Mouse (Mus musculus) liver, adult (tissue): Measurements from ENCODE around the gene Cxadr.

Experiments used
- GATA4 ChIP-seq: IDR thresholded peaks from 2 replicates; pipeline ENCODE4 v1.6.1; 2014; ENCODE audit warnings: mild to moderate bottlenecking, low read length; ENCODE audit not compliant: insufficient replicate concordance

The Cxadr gene

GRCm38 (mm10) chr16:78322140-78322539 is 20.9 kb downstream of the Cxadr start:
- TF ChIP-seq GATA4, result no peak

DNA sequence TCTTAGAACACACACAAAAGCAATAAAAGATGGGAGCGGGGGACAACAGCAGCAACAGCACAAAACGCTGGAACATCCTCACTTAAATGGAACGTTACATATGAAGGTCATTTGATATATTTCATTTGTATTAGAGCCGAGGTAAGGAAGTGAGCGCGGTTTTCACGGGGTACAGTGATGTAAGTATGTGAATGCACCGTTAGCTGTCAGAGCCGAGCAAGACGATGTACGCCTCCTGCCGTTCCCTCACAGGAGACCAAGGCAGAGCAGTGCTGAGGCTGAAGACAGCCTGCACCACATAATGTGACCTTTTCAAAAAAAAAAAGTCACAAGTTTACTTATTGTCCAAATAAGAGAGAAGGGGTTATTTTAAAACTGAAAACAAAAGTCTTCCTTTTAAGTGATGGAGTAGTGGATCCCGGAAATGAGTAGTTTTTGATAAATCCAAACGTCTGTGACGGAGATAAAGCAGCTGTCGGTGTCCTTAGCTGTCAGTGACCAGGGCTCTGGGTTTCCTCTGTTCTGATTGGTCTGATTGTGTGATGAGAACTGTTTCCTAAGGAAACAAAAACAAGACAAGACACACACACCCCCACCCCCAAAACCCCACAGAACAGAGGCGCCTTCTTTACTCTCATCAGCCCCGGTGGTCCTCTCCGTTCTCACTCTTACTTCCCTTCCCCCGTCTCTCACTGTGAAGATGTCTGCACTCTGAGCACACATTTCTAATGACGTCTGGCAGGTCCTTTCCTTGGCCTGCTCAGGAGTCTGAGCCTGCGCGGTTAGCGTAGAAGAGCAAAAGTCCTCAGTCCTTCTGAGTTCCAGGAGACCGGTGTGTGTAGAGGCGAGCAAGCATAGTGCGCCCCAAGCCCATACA is 24.9 kb downstream of the Cxadr start:
- TF ChIP-seq GATA4, result no peak

GRCm38 (mm10) chr16:78327562-78327961 is 26.3 kb downstream of the Cxadr start:
- no peak for TF ChIP-seq GATA4

DNA sequence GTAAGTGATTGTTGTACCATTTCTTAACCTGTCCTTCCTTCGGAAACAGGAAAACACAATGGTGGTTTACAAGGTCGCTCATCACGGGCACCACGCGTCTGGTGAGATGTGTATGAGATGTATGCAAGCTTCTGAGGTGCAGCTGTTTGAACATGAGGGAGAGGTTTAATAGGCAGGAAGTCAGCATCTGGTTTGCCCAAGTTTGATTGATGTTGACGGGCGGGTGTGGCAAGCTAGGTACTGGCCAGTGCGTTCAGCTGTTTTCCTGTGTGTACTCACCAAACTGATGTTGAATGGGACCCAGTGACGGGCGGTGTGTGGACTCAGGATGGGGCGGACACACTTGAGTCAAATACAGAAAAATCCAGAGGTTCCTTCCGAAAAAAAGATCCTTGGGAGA is 26.7 kb downstream of the Cxadr start:
- TF ChIP-seq GATA4, result no peak

DNA sequence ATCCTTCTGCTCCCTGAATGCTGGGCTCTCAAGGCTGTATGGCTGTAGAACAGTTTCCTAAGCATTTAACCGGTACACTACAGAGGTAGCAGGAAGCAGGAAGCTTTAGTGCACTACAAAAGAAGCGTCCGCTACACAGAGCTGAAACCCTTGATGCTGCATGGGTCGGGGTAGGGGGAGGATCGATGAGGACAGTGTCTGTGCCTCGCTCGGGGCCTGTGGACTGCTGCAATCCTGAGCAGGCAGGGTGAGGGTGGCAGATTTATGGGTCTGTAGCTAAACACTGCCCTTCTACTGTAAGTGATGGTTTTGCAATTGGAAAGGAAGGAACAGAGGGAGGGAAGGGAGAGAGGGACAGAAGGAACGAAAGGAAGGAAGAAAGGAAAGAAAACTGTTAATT is 35.9 kb downstream of the Cxadr start:
- TF ChIP-seq GATA4, result no peak

- no peak for TF ChIP-seq GATA4
Observed at GRCm38 (mm10) chr16:78341356-78341755, 40.1 kb downstream of the Cxadr start.

GRCm38 (mm10) chr16:78342767-78343166 is 41.5 kb downstream of the Cxadr start:
- no peak for TF ChIP-seq GATA4

DNA sequence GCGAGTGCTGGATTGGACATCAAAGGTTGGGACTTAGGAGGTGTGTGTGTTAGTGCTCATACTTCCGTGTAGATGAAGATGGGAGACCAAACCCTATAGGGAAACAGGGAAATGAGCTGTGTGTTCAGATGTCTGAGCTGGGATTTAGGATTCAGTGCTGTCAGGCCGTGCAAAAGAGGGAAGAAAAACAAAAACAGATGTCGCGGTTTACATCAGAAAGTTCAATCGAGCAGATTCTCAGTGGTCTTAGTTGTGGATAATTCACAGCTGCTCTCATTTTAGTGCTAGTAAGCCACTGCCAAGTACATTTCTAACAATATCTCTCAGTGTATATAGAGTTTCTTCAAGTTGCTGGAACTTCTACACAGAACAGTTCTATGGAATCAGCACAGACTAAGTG is 42.5 kb downstream of the Cxadr start:
- no peak for TF ChIP-seq GATA4

- TF ChIP-seq GATA4, result no peak
Observed at GRCm38 (mm10) chr16:78346662-78347327, 45.5 kb downstream of the Cxadr start.

DNA sequence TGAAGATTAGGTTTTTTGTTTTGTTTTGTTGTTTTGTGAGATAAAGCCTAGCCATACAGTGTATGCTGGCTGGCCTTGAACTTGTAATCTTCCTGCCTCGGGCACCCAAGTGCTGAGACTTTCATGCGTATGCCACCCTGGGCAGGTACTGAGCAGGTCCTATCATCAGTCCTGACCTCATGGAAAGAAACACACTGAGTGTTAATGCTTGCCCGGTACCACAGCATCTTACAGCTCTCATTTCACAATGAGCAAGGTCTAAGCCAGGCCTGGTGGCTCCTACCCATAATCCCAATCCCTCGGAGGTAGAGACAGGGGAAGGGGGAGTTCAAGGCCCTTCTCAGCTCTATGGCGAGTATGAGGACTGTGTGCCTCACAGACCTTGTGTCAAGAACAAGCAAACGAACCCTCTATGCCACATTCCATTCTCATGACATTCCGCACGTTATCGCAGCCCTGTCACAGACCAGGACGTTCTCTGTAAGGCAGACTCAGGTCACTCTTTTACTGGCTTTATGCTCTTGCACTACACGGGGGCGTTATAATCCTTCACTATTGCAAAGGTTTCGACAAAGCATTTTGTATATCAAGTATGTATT is 46.1 kb downstream of the Cxadr start:
- no peak for TF ChIP-seq GATA4

DNA sequence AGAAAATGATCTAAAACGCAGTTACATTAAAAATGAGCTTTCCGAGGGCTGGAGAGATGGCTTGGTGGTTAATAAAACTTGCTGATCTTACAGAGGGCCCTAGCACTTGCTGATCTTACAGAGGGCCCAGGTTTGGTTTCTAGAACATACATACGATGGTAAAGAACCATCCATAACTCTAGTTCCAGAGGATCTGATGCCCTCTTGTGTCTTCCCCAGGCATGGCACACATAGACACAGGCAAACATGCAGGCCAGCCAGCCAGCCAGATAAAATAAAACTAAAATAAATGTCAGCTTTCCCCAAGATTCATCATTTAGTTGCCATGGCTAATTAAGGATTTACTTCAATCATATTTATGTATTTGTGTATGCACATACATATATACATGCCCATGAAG is 56.5 kb downstream of the Cxadr start:
- no peak for TF ChIP-seq GATA4

DNA sequence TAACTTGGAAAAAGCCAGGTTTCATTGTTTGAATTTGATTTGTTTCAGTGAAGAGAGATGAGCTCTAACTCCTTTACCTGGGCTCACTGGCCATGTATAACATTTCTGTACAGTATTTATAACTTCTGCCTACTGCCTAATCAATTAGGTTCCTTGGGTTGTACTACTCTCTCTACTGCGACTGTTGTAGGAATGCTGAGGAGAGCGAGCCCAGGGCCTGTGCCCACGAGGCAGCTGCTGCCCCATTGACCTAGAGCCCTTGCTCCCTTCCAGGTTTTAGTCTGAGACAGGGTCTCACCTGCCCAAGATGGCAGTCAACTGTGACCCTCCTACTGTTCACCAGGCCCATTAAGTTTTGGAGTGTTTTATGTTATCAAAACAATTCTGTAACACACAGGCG is 60.2 kb downstream of the Cxadr start:
- no peak for TF ChIP-seq GATA4

DNA sequence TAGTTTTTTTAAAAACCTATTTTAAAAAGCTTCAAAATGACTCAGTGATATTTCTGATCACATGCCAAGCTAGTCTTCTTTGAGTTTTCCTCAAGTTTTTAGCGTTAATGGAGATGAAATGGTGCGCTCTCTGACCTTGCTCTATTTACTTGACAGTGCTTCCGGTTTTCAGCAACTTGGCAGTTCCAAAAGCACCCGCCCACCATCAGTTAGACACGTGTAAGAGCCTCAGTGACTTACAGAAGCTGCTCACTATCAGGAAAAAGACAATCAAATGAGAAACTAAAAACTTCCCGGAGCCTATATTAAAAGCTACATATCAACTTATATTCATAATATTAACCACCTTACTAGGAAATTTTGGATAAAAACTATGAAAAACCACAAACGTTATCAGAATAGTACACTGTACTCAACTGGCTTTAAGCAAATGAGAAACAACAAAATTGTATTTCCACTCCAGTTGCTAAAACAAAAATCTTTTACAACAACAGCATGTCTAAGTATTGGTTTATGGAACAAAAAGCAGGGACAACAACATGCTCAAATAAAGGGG is 70.3 kb downstream of the Cxadr start:
- no peak for TF ChIP-seq GATA4

DNA sequence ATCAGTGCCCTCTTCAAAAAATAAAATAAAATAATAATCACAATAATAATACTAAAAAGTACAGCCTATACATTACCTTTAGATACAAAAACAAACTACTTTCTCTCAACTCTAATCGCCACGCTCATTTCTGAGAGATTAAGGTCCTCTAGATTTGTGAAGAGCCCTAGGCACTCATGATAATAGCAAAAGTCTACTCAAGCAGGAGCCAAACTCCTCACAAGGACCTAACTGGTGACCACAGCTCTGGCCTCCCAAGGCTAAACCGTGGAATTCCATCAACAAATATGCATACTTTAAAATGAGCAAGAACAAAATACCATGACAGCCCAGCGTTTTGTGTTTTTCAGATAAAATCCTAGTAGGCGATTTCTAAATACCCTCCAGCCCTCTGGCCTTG is 71.5 kb downstream of the Cxadr start:
- no peak for TF ChIP-seq GATA4

- TF ChIP-seq GATA4, result no peak
Observed at GRCm38 (mm10) chr16:78373743-78374142, 72.5 kb downstream of the Cxadr start.

DNA sequence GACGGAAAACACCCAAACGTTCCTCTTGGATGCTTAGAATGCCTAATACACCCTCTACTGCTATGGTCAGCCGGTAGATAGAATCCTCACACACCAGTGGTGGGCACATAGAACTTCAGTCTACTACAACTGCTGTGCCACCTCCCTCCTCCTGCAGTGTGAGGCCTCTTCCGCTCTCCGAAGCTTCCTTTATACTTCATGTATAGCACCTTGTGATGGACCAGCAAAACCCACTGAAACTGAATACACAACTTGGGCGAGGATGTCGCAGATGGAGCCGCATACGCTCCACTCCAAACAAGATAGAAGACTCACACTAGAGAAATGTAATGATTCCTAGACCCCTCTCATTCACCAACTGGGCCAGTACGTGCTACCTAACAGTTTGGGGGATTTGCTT is 73.9 kb downstream of the Cxadr start:
- no peak for TF ChIP-seq GATA4
